Mouse (Mus musculus) midbrain, embryonic 15.5 days (tissue): Measurements from ENCODE around the gene Dpf1. TPM values are rescaled to one million over a fixed set of nuclear protein-coding genes. Genes with fewer than 3 reads are reported as not detected.

Experiments
- ATAC-seq: fragments of 200-750 bp; cut with Nextera tagmentation; replicated peaks from 2 replicates; pipeline ENCODE4 v1.8.0; 2017; ENCODE audit warnings: moderate TSS enrichment
- H3K27ac ChIP-seq: fragments of 300-500 bp; sonication (generic); 2 replicates; pipeline ENCODE4 v1.5.1; 2015; ENCODE audit warnings: mild to moderate bottlenecking, inconsistent platforms
- H3K27me3 ChIP-seq: fragments of 300-500 bp; sonication (generic); replicated peaks from 2 replicates; pipeline ENCODE4 v1.6.1; 2015; ENCODE audit warnings: inconsistent platforms
- H3K36me3 ChIP-seq: fragments of 300-500 bp; sonication (generic); replicated peaks from 2 replicates; pipeline ENCODE4 v1.6.1; 2015; ENCODE audit warnings: inconsistent platforms
- H3K4me1 ChIP-seq: fragments of 300-500 bp; sonication (generic); 2 replicates; pipeline ENCODE4 v1.6.1; 2015; ENCODE audit warnings: inconsistent platforms
- H3K4me2 ChIP-seq: fragments of 300-500 bp; sonication (generic); 2 replicates; pipeline ENCODE4 v1.6.1; 2015; ENCODE audit warnings: inconsistent platforms, mild to moderate bottlenecking, moderate library complexity
- H3K4me3 ChIP-seq: fragments of 300-500 bp; sonication (generic); 2 replicates; pipeline ENCODE4 v1.5.1; 2015; ENCODE audit warnings: mild to moderate bottlenecking, inconsistent platforms
- H3K9ac ChIP-seq: fragments of 300-500 bp; sonication (generic); 2 replicates; pipeline ENCODE4 v1.6.1; 2015; ENCODE audit warnings: mild to moderate bottlenecking, inconsistent platforms
- H3K9me3 ChIP-seq: fragments of 300-500 bp; sonication (generic); 2 replicates; pipeline ENCODE4 v1.6.1; 2016; ENCODE audit warnings: inconsistent platforms
- WGBS: fragments of 180-500 bp; shearing (Covaris S2); methylation state at CpG from one replicate; pipeline ENCODE4 v1.1.7; 2015; ENCODE audit warnings: mixed read lengths; 5-methylcytosine and 5-hydroxymethylcytosine counted together
- polyA plus RNA-seq: library from polyadenylated mRNA; unstranded; fragments of >200 nt; fragmentation: Nextera tagmentation; extraction: Ambion mirVana; gene quantifications from 2 replicates; pipeline ENCODE4 v1.2.1, GENCODE M21; 2015

The Dpf1 gene
- polyA plus RNA-seq, 1 experiment from 2014 or later: 256 TPM

- Histone ChIP-seq H3K27ac (no peak overlapping the region), H3K4me3 (no peak overlapping the region)
- 81% methylated on average over 14 of the region's 14 CpGs for WGBS
Observed at GRCm38 (mm10) chr7:29338984-29339679, 35.4 kb downstream of the Dpf1 start.

GRCm38 (mm10) chr7:29340247-29340646 lies 36.5 kb downstream of the Dpf1 start:
- no peak overlapping the region for H3K4me2 ChIP-seq
- H3K9ac ChIP-seq: no peak overlapping the region
- H3K27me3 ChIP-seq: no peaks in the 10 kb centered on the region
- peaks cover 6% of the 10 kb centered on the region; the same call in 1 of the 2 replicates for H3K4me1 ChIP-seq
- no peak for ATAC-seq
- no peak overlapping the region for H3K27ac ChIP-seq
- H3K4me3 ChIP-seq: no peak overlapping the region
- no peaks in the 10 kb centered on the region for H3K36me3 ChIP-seq
- H3K9me3 ChIP-seq: no peaks in the 10 kb centered on the region
- WGBS: 92% methylated on average over 9 of the region's 9 CpGs

More at GRCm38 (mm10) chr7:29338984-29339679, 35.4 kb downstream of the Dpf1 start:
- peaks cover 6% of the 10 kb centered on the region; the same call in 1 of the 2 replicates for H3K4me1 ChIP-seq
- H3K36me3 ChIP-seq: no peaks in the 10 kb centered on the region
- no peak overlapping the region for H3K9ac ChIP-seq
- H3K27me3 ChIP-seq: no peaks in the 10 kb centered on the region
- ATAC-seq: no peak
- no peak overlapping the region for H3K4me2 ChIP-seq
- no peaks in the 10 kb centered on the region for H3K9me3 ChIP-seq

GRCm38 (mm10) chr7:29340838-29341237 lies 37.1 kb downstream of the Dpf1 start:
- Histone ChIP-seq H3K4me1 (peaks cover 6% of the 10 kb centered on the region; the same call in 1 of the 2 replicates), H3K4me3 (no peak overlapping the region), H3K9me3 (no peaks in the 10 kb centered on the region), H3K9ac (no peak overlapping the region), H3K4me2 (no peak overlapping the region), H3K27ac (no peak overlapping the region), H3K36me3 (no peaks in the 10 kb centered on the region), H3K27me3 (no peaks in the 10 kb centered on the region)
- 95% methylated on average over 8 of the region's 8 CpGs for WGBS
- ATAC-seq: no peak

- no peak overlapping the region for H3K4me2 ChIP-seq
- no peak overlapping the region for H3K9ac ChIP-seq
- H3K9me3 ChIP-seq: no peaks in the 10 kb centered on the region
- 73% methylated on average over 12 of the region's 12 CpGs for WGBS
- peak overlapping the region; percentile 60; the same call in 1 of the 2 replicates for H3K27ac ChIP-seq
- H3K4me3 ChIP-seq: no peak overlapping the region
- H3K27me3 ChIP-seq: no peaks in the 10 kb centered on the region
- no peaks in the 10 kb centered on the region for H3K36me3 ChIP-seq
- peaks cover 12% of the 10 kb centered on the region; the same call in 1 of the 2 replicates for H3K4me1 ChIP-seq
- no peak for ATAC-seq
Observed at GRCm38 (mm10) chr7:29341722-29342121, 38.0 kb downstream of the Dpf1 start.

GRCm38 (mm10) chr7:29342489-29343092 lies 38.8 kb downstream of the Dpf1 start:
- Histone ChIP-seq H3K27me3 (no peaks in the 10 kb centered on the region), H3K4me1 (peaks cover 12% of the 10 kb centered on the region; the same call in 1 of the 2 replicates), H3K9me3 (no peaks in the 10 kb centered on the region), H3K4me2 (no peak overlapping the region), H3K36me3 (no peaks in the 10 kb centered on the region), H3K4me3 (no peak overlapping the region), H3K27ac (peak overlapping the region; percentile 60), H3K9ac (no peak overlapping the region)
- 35% methylated on average over 8 of the region's 8 CpGs for WGBS
- ATAC-seq: no peak

- Histone ChIP-seq H3K4me3 (no peak overlapping the region), H3K4me2 (no peak overlapping the region), H3K9ac (no peak overlapping the region), H3K36me3 (no peaks in the 10 kb centered on the region; the same call in 1 of the 2 replicates), H3K27ac (no peak overlapping the region), H3K27me3 (no peaks in the 10 kb centered on the region), H3K9me3 (no peaks in the 10 kb centered on the region), H3K4me1 (peaks cover 12% of the 10 kb centered on the region; the same call in 1 of the 2 replicates)
- 89% methylated on average over 7 of the region's 7 CpGs for WGBS
- ATAC-seq: no peak
Observed at GRCm38 (mm10) chr7:29343746-29344145, 40.0 kb downstream of the Dpf1 start.

- no peak overlapping the region for H3K9ac ChIP-seq
- ATAC-seq: no peak
- no peaks in the 10 kb centered on the region for H3K27me3 ChIP-seq
- 59% methylated on average over 4 of the region's 4 CpGs for WGBS
- peaks cover 12% of the 10 kb centered on the region; the same call in 1 of the 2 replicates for H3K4me1 ChIP-seq
- no peak overlapping the region for H3K4me3 ChIP-seq
- H3K36me3 ChIP-seq: no peaks in the 10 kb centered on the region; the same call in 1 of the 2 replicates
- no peak overlapping the region for H3K4me2 ChIP-seq
- H3K27ac ChIP-seq: no peak overlapping the region
- no peaks in the 10 kb centered on the region for H3K9me3 ChIP-seq
Observed at GRCm38 (mm10) chr7:29345534-29345933, 41.8 kb downstream of the Dpf1 start.

GRCm38 (mm10) chr7:29346212-29346611 lies 42.5 kb downstream of the Dpf1 start:
- Histone ChIP-seq H3K9ac (no peak overlapping the region), H3K4me1 (peaks cover 12% of the 10 kb centered on the region; the same call in 1 of the 2 replicates), H3K27ac (no peak overlapping the region), H3K4me2 (no peak overlapping the region), H3K27me3 (no peaks in the 10 kb centered on the region), H3K36me3 (peaks cover 4% of the 10 kb centered on the region; the same call in 1 of the 2 replicates), H3K9me3 (no peaks in the 10 kb centered on the region), H3K4me3 (no peak overlapping the region)
- no peak for ATAC-seq
- WGBS: 55% methylated on average over 3 of the region's 3 CpGs

GRCm38 (mm10) chr7:29350489-29350888 lies 46.7 kb downstream of the Dpf1 start:
- H3K27ac ChIP-seq: no peak overlapping the region
- H3K9me3 ChIP-seq: no peaks in the 10 kb centered on the region
- no peak overlapping the region for H3K4me2 ChIP-seq
- peaks cover 12% of the 10 kb centered on the region; the same call in 1 of the 2 replicates for H3K36me3 ChIP-seq
- WGBS: 87% methylated on average over 10 of the region's 10 CpGs
- no peak overlapping the region for H3K4me3 ChIP-seq
- no peak overlapping the region for H3K9ac ChIP-seq
- peaks cover 6% of the 10 kb centered on the region; the same call in 1 of the 2 replicates for H3K4me1 ChIP-seq
- H3K27me3 ChIP-seq: no peaks in the 10 kb centered on the region
- no peak for ATAC-seq

- Histone ChIP-seq H3K9me3 (no peaks in the 10 kb centered on the region), H3K4me2 (no peak overlapping the region), H3K9ac (no peak overlapping the region), H3K4me1 (no peaks in the 10 kb centered on the region), H3K4me3 (no peak overlapping the region), H3K36me3 (peaks cover 12% of the 10 kb centered on the region; the same call in 1 of the 2 replicates), H3K27ac (no peak overlapping the region), H3K27me3 (no peaks in the 10 kb centered on the region)
- ATAC-seq: no peak
- WGBS: 82% methylated on average over 8 of the region's 8 CpGs
Observed at GRCm38 (mm10) chr7:29352246-29352645, 48.5 kb downstream of the Dpf1 start.

GRCm38 (mm10) chr7:29354161-29354560 lies 50.4 kb downstream of the Dpf1 start:
- H3K9ac ChIP-seq: no peak overlapping the region
- no peak for ATAC-seq

GRCm38 (mm10) chr7:29355406-29355805 lies 51.7 kb downstream of the Dpf1 start:
- Histone ChIP-seq H3K9ac (no peak overlapping the region), H3K27me3 (no peaks in the 10 kb centered on the region), H3K4me1 (no peaks in the 10 kb centered on the region), H3K9me3 (no peaks in the 10 kb centered on the region), H3K27ac (no peak overlapping the region), H3K4me2 (no peak overlapping the region), H3K36me3 (peaks cover 12% of the 10 kb centered on the region; the same call in 1 of the 2 replicates), H3K4me3 (no peak overlapping the region)
- ATAC-seq: no peak
- WGBS: 90% methylated on average over 8 of the region's 8 CpGs

More at GRCm38 (mm10) chr7:29354161-29354560, 50.4 kb downstream of the Dpf1 start:
- Histone ChIP-seq H3K4me2 (no peak overlapping the region), H3K4me1 (no peaks in the 10 kb centered on the region), H3K27ac (no peak overlapping the region), H3K36me3 (peaks cover 12% of the 10 kb centered on the region; the same call in 1 of the 2 replicates), H3K27me3 (no peaks in the 10 kb centered on the region), H3K4me3 (no peak overlapping the region), H3K9me3 (no peaks in the 10 kb centered on the region)
- WGBS: 84% methylated on average over 8 of the region's 8 CpGs
